Mouse (Mus musculus) limb, embryonic 14.5 days (tissue): Measurements from ENCODE around the gene Fdx1l. TPM values are rescaled to one million over a fixed set of nuclear protein-coding genes. Genes with fewer than 3 reads are reported as not detected.

Source experiments
- ATAC-seq: fragments of 200-750 bp; cut with Nextera tagmentation; 2 replicates; pipeline ENCODE4 v1.8.0; 2017; ENCODE audit warnings: low read depth, moderate number of reproducible peaks, moderate TSS enrichment; ENCODE audit not compliant: low FRiP score
- DNase-seq: peaks from one replicate; pipeline ENCODE4 v3.0.0-alpha.2; 2015; ENCODE audit warnings: low spot score
- H3K27ac ChIP-seq: fragments of 300-500 bp; sonication (generic); replicated peaks from 2 replicates; pipeline ENCODE4 v1.5.1; 2014; ENCODE audit warnings: low read depth, mild to moderate bottlenecking, low read length, moderate library complexity, mixed read lengths
- H3K27me3 ChIP-seq: fragments of 300-500 bp; sonication (generic); 2 replicates; pipeline ENCODE4 v1.6.1; 2014; ENCODE audit warnings: low read length, mixed read lengths; ENCODE audit not compliant: control insufficient read depth, insufficient read depth
- H3K36me3 ChIP-seq: fragments of 300-500 bp; sonication (generic); 2 replicates; pipeline ENCODE4 v1.6.1; 2014; ENCODE audit warnings: mild to moderate bottlenecking, low read length, moderate library complexity, mixed read lengths; ENCODE audit not compliant: control insufficient read depth, insufficient read depth
- H3K4me1 ChIP-seq: fragments of 300-500 bp; sonication (generic); 2 replicates; pipeline ENCODE4 v1.6.1; 2014; ENCODE audit warnings: antibody characterized with exemption, low read length, mixed read lengths; ENCODE audit not compliant: control insufficient read depth, insufficient read depth
- H3K4me2 ChIP-seq: fragments of 300-500 bp; sonication (generic); replicated peaks from 2 replicates; pipeline ENCODE4 v1.6.1; 2014; ENCODE audit warnings: low read depth, mild to moderate bottlenecking, low read length, moderate library complexity; ENCODE audit not compliant: severe bottlenecking
- H3K4me3 ChIP-seq: fragments of 300-500 bp; sonication (generic); replicated peaks from 2 replicates; pipeline ENCODE4 v1.5.1; 2014; ENCODE audit warnings: low read length
- H3K9ac ChIP-seq: fragments of 300-500 bp; sonication (generic); 2 replicates; pipeline ENCODE4 v1.6.1; 2014; ENCODE audit warnings: mild to moderate bottlenecking, low read depth, low read length, moderate library complexity; ENCODE audit not compliant: severe bottlenecking
- H3K9me3 ChIP-seq: fragments of 300-500 bp; sonication (generic); 2 replicates; pipeline ENCODE4 v1.6.1; 2016; ENCODE audit warnings: low read length; ENCODE audit not compliant: control insufficient read depth
- POLR2A ChIP-seq: fragments of 200-500 bp; IDR thresholded peaks from 2 replicates; pipeline ENCODE4 v1.8.0; 2012; ENCODE audit warnings: inconsistent platforms, mild to moderate bottlenecking, moderate library complexity, borderline replicate concordance; ENCODE audit not compliant: insufficient read depth, insufficient read length; ENCODE audit errors: extremely low read depth
- WGBS: fragments of 180-500 bp; shearing (Covaris S2); extraction: QIAGEN DNeasy Blood & Tissue Kit; methylation state at CpG from one replicate; pipeline ENCODE4 v1.1.7; 2014; 5-methylcytosine and 5-hydroxymethylcytosine counted together
- polyA plus RNA-seq, 2 experiments: library from polyadenylated mRNA; depleted of rRNA in 1 of 2; stranded (reverse) in 1 of 2; unstranded in 1 of 2; fragments of >200 nt; fragmentation: Nextera tagmentation in 1 of 2; extraction: Ambion mirVana in 1 of 2; gene quantifications; 2 replicates each; pipeline versions ENCODE4 v1.2.1 to v1.2.3; 2012 to 2014

The Fdx1l gene
- polyA plus RNA-seq, 2 experiments: 65.1 to 68.9 TPM

DNA sequence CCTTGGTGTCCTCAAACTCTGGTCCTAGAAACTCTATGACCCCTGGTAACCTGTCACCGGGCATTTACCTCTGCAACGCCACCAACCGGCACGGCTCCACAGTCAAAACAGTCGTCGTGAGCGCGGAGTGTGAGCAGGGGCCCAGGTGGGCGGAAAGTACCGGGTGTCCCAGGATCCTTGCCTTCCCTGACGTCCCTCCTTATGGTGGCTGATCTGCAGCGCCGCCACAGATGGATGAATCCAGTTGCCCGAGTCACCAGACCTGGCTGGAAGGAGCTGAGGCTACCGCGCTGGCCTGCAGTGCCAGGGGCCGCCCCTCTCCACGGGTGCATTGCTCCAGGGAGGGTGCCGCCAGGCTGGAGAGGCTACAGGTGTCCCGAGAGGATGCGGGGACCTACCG, 36.7 kb downstream of the Fdx1l start:
- peak overlapping the region; percentile 54; the same call in 1 of the 2 replicates for H3K4me2 ChIP-seq
- no peak for DNase-seq
- WGBS: under 1% methylated on average over 22 of the region's 22 CpGs

DNA sequence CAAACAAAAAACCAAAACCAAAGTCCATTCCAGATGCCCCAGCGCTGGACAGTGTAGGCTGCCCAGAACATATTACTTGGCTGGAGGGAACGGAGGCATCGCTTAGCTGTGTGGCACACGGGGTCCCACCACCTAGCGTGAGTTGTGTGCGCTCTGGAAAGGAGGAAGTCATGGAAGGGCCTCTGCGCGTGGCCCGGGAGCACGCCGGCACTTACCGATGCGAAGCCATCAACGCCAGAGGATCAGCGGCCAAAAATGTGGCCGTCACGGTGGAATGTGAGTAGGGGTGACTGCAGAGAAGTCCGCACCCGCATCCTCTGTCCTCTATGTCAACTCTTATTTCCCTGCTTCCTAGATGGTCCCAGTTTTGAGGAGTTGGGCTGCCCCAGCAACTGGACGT, 37.3 kb downstream of the Fdx1l start:
- Histone ChIP-seq H3K36me3 (no peaks in the 10 kb centered on the region), H3K27me3 (peaks cover 81% of the 10 kb centered on the region), H3K9me3 (no peaks in the 10 kb centered on the region), H3K27ac (no peak overlapping the region), H3K4me1 (peaks cover 25% of the 10 kb centered on the region), H3K4me3 (no peak overlapping the region), H3K4me2 (no peak overlapping the region), H3K9ac (no peak overlapping the region)
- ATAC-seq: no peak
- WGBS: 10% methylated on average over 20 of the region's 20 CpGs
- no peak for TF ChIP-seq POLR2A
- no peak for DNase-seq

More for the DNA sequence above, 36.7 kb downstream of the Fdx1l start:
- Histone ChIP-seq H3K4me3 (peak overlapping the region; percentile 37), H3K9me3 (no peaks in the 10 kb centered on the region), H3K4me1 (peaks cover 21% of the 10 kb centered on the region), H3K9ac (no peak overlapping the region), H3K27me3 (peaks cover 79% of the 10 kb centered on the region), H3K36me3 (no peaks in the 10 kb centered on the region), H3K27ac (no peak overlapping the region)
- no peak for TF ChIP-seq POLR2A
- no peak for ATAC-seq

DNA sequence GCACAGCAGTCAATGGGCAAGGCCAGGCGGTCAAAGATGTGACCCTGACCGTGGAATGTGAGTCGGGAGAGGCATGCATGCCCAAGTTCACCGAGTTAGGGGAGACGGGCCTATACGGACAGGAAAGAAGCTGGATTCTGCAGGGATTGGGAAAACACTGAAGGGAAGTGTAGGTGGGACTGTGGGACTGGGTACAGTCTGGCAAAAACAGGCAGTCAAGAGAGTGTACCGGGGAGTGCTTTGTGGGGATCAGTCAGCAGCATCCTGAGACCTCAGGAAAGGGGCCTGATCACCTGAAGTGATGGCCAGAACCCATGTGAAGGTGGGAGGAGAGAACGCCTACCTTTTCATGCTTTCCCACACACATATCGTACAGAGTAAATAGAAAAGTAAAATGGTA, 37.8 kb downstream of the Fdx1l start:
- Histone ChIP-seq H3K27ac (no peak overlapping the region), H3K27me3 (peaks cover 81% of the 10 kb centered on the region), H3K9me3 (no peaks in the 10 kb centered on the region), H3K9ac (no peak overlapping the region), H3K4me1 (peaks cover 27% of the 10 kb centered on the region), H3K4me2 (no peak overlapping the region), H3K4me3 (no peak overlapping the region), H3K36me3 (no peaks in the 10 kb centered on the region)
- WGBS: 22% methylated on average over 9 of the region's 9 CpGs
- ATAC-seq: no peak
- DNase-seq: no peak
- TF ChIP-seq POLR2A: no peak

DNA sequence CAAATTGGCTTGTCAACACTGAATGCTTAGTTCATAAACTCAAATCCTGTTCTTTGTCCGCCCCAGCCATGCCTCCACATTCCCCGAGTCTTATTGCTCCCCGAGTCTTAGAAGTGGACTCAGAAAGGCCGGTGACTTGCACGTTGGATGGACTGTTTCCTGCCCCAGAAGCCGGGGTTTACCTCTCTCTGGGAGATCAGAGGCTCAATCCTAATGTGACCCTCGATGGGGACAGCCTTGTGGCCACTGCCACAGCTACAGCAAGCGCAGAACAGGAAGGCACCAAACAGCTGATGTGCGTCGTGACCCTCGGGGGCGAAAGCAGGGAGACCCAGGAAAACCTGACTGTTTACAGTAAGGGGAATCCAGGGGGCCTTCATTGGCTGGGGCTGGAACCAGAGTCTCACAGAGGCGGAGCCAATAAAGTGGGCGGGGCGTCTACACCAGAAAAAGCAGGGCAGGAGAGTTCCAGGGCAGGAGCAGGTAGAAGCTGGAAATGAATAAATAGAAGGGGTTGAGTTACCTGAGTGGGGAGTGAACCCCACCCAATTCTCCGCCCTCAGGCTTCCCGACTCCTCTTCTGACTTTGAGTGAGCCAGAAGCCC, 38.8 kb downstream of the Fdx1l start:
- peaks cover 90% of the 10 kb centered on the region for H3K27me3 ChIP-seq
- no peak for ATAC-seq
- WGBS: 4% methylated on average over 17 of the region's 17 CpGs
- no peak overlapping the region for H3K4me2 ChIP-seq
- no peak for TF ChIP-seq POLR2A
- no peak overlapping the region for H3K27ac ChIP-seq
- DNase-seq: no peak
- peaks cover 35% of the 10 kb centered on the region for H3K4me1 ChIP-seq
- no peak overlapping the region for H3K9ac ChIP-seq
- no peaks in the 10 kb centered on the region for H3K36me3 ChIP-seq
- no peak overlapping the region for H3K4me3 ChIP-seq
- no peaks in the 10 kb centered on the region for H3K9me3 ChIP-seq

DNA sequence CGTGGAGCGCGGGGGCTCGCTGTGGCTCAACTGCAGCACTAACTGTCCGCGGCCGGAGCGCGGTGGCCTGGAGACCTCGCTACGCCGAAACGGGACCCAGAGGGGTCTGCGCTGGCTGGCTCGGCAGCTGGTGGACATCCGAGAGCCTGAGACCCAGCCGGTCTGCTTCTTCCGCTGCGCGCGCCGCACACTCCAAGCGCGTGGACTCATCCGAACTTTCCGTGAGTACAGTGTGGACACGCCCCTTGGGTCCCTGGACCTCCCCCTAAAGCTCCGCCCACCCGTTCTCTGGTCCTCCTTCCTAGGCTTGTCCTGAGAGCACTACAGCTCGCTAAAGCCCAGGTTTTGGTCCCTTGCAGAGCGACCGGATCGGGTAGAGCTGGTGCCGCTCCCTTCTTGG, 40.3 kb downstream of the Fdx1l start:
- H3K27me3 ChIP-seq: peaks cover 82% of the 10 kb centered on the region
- WGBS: under 1% methylated on average over 34 of the region's 34 CpGs
- H3K27ac ChIP-seq: no peak overlapping the region
- peak; percentile 82 for ATAC-seq
- H3K9me3 ChIP-seq: no peaks in the 10 kb centered on the region
- no peak for TF ChIP-seq POLR2A
- peaks cover 36% of the 10 kb centered on the region for H3K4me1 ChIP-seq
- peak overlapping the region; percentile 49 for H3K4me3 ChIP-seq
- H3K9ac ChIP-seq: no peak overlapping the region
- peak; percentile 93 for DNase-seq
- no peaks in the 10 kb centered on the region for H3K36me3 ChIP-seq
- H3K4me2 ChIP-seq: peak overlapping the region; percentile 92
